Mouse (Mus musculus) forebrain, postnatal 0 days (tissue): ENCODE results near the gene Gm9958. TPM values are rescaled to one million over a fixed set of nuclear protein-coding genes. Genes with fewer than 3 reads are reported as not detected.
A peak's percentile ranks its signal among the peaks of the same experiment; 100 is the strongest.

Source experiments
- ATAC-seq: fragments of 200-750 bp; cut with Nextera tagmentation; 2 replicates; pipeline ENCODE4 v1.8.0; 2017; ENCODE audit warnings: mild to moderate bottlenecking, moderate library complexity
- DNase-seq: peaks from one replicate; pipeline ENCODE4 v3.0.0-alpha.2; 2015
- H3K27ac ChIP-seq: fragments of 300-500 bp; sonication (generic); 2 replicates; pipeline ENCODE4 v1.5.1; 2014; ENCODE audit warnings: low read depth, mild to moderate bottlenecking, antibody characterized with exemption, low read length, moderate library complexity, mixed read lengths
- H3K27me3 ChIP-seq: fragments of 300-500 bp; sonication (generic); 2 replicates; pipeline ENCODE4 v1.6.1; 2014; ENCODE audit warnings: mild to moderate bottlenecking, low read length, mixed read lengths; ENCODE audit not compliant: insufficient read depth
- H3K36me3 ChIP-seq: fragments of 300-500 bp; sonication (generic); 2 replicates; pipeline ENCODE4 v1.6.1; 2014; ENCODE audit warnings: mild to moderate bottlenecking, moderate library complexity; ENCODE audit not compliant: insufficient read depth
- H3K4me1 ChIP-seq: fragments of 300-500 bp; sonication (generic); 2 replicates; pipeline ENCODE4 v1.6.1; 2014; ENCODE audit warnings: antibody characterized with exemption; ENCODE audit not compliant: insufficient read depth
- H3K4me2 ChIP-seq: fragments of 300-500 bp; sonication (generic); 2 replicates; pipeline ENCODE4 v1.6.1; 2014; ENCODE audit warnings: low read depth, mild to moderate bottlenecking, moderate library complexity
- H3K4me3 ChIP-seq: fragments of 300-500 bp; sonication (generic); 2 replicates; pipeline ENCODE4 v1.5.1; 2014; ENCODE audit warnings: low read depth, low read length, mixed read lengths
- H3K9ac ChIP-seq: fragments of 300-500 bp; sonication (generic); 2 replicates; pipeline ENCODE4 v1.6.1; 2014; ENCODE audit warnings: mild to moderate bottlenecking
- H3K9me3 ChIP-seq: fragments of 300-500 bp; sonication (generic); 2 replicates; pipeline ENCODE4 v1.6.1; 2016; ENCODE audit warnings: low read length
- CTCF ChIP-seq: sonication (generic); IDR thresholded peaks from 2 replicates; pipeline ENCODE4 v1.5.1; 2016; ENCODE audit warnings: antibody characterized with exemption, control low read depth, low read depth
- WGBS: fragments of 180-500 bp; shearing (Covaris S2); extraction: QIAGEN DNeasy Blood & Tissue Kit; methylation state at CpG from one replicate; pipeline ENCODE4 v1.1.7; 2014; 5-methylcytosine and 5-hydroxymethylcytosine counted together
- polyA plus RNA-seq: library from polyadenylated mRNA; unstranded; fragments of >200 nt; fragmentation: Nextera tagmentation; extraction: Ambion mirVana; gene quantifications from 2 replicates; pipeline ENCODE4 v1.2.1, GENCODE M21; 2015
- total RNA-seq: library from RNA; depleted of rRNA; stranded (reverse); fragments of >200 nt; gene quantifications from 2 replicates; pipeline ENCODE4 v1.2.3, GENCODE M21; 2014; rRNA removed

Gene Gm9958
- total RNA-seq = 1.1 and 1.3 TPM in 2 replicates
- polyA plus RNA-seq = 1.8 and 2.5 TPM in 2 replicates

- Histone ChIP-seq H3K9ac (peak within 1 kb of the TSS; percentile 96), H3K27me3 (no peaks in the 10 kb centered on the region), H3K27ac (peak within 1 kb of the TSS; percentile 100), H3K4me2 (peak within 1 kb of the TSS; percentile 65), H3K9me3 (no peaks in the 10 kb centered on the region; the same call in 1 of the 2 replicates), H3K4me3 (peak within 1 kb of the TSS; percentile 97), H3K4me1 (peaks cover 11% of the 10 kb centered on the region), H3K36me3 (no peaks in the 10 kb centered on the region)
- ATAC-seq = no peak
- WGBS = 2% methylated on average over 7 of the region's 7 CpGs
- TF ChIP-seq CTCF = no peak
- no peak for DNase-seq
These were observed at the start of gene Gm9958 for GRCm38 (mm10) chr5:90367067-90367303. Gene Gm9958 (plus strand): TSS chr5:90367204.

- no peak overlapping the region for H3K9ac ChIP-seq
- 65% methylated on average over 1 of the region's 1 CpGs for WGBS
- H3K4me3 ChIP-seq = no peak overlapping the region
- DNase-seq (no peak), ATAC-seq (no peak)
- no peak overlapping the region for H3K4me2 ChIP-seq
- TF ChIP-seq CTCF = no peak
- no peaks in the 10 kb centered on the region for H3K9me3 ChIP-seq
- no peaks in the 10 kb centered on the region for H3K27me3 ChIP-seq
- H3K36me3 ChIP-seq = no peaks in the 10 kb centered on the region
- no peak overlapping the region for H3K27ac ChIP-seq
- H3K4me1 ChIP-seq = no peaks in the 10 kb centered on the region
These were observed 35.9 kb upstream of the Gm9958 start for GRCm38 (mm10) chr5:90331071-90331470.

GRCm38 (mm10) chr5:90332478-90332877 lies 34.5 kb upstream of the Gm9958 start:
- WGBS = 93% methylated on average over 2 of the region's 2 CpGs
- H3K4me2 ChIP-seq = no peak overlapping the region
- no peak for ATAC-seq

GRCm38 (mm10) chr5:90338177-90339091 lies 28.6 kb upstream of the Gm9958 start:
- peak overlapping the region; percentile 31; the same call in 1 of the 2 replicates for H3K9ac ChIP-seq
- WGBS = 14% methylated on average over 7 of the region's 7 CpGs

More at GRCm38 (mm10) chr5:90332478-90332877, 34.5 kb upstream of the Gm9958 start:
- no peaks in the 10 kb centered on the region for H3K27me3 ChIP-seq
- no peak for TF ChIP-seq CTCF
- DNase-seq = no peak
- no peaks in the 10 kb centered on the region for H3K36me3 ChIP-seq
- H3K9me3 ChIP-seq = no peaks in the 10 kb centered on the region
- no peak overlapping the region for H3K9ac ChIP-seq
- H3K4me1 ChIP-seq = no peaks in the 10 kb centered on the region
- no peak overlapping the region for H3K4me3 ChIP-seq
- H3K27ac ChIP-seq = no peak overlapping the region

GRCm38 (mm10) chr5:90339129-90339952 lies 27.7 kb upstream of the Gm9958 start:
- Histone ChIP-seq H3K4me3 (peak overlapping the region; percentile 48), H3K9me3 (no peaks in the 10 kb centered on the region), H3K4me1 (peaks cover 7% of the 10 kb centered on the region), H3K27ac (peak overlapping the region; percentile 77), H3K4me2 (peak overlapping the region; percentile 57), H3K9ac (peak overlapping the region; percentile 47), H3K36me3 (no peaks in the 10 kb centered on the region), H3K27me3 (no peaks in the 10 kb centered on the region)
- ATAC-seq (peak; percentile 100), DNase-seq (peak; percentile 90)
- no peak for TF ChIP-seq CTCF
- WGBS = 5% methylated on average over 5 of the region's 5 CpGs

More at GRCm38 (mm10) chr5:90338177-90339091, 28.6 kb upstream of the Gm9958 start:
- Histone ChIP-seq H3K4me2 (peak overlapping the region; percentile 57), H3K9me3 (no peaks in the 10 kb centered on the region), H3K27ac (peak overlapping the region; percentile 45; the same call in 1 of the 2 replicates), H3K4me3 (peak overlapping the region; percentile 27), H3K27me3 (no peaks in the 10 kb centered on the region), H3K36me3 (no peaks in the 10 kb centered on the region), H3K4me1 (peaks cover 7% of the 10 kb centered on the region)
- DNase-seq (peak; percentile 18), ATAC-seq (no peak)
- no peak for TF ChIP-seq CTCF

- peaks cover 7% of the 10 kb centered on the region for H3K4me1 ChIP-seq
- peak overlapping the region; percentile 48 for H3K4me3 ChIP-seq
- peak overlapping the region; percentile 57 for H3K4me2 ChIP-seq
- H3K27ac ChIP-seq = no peak overlapping the region
- ATAC-seq (peak; percentile 12; the same call in 1 of the 2 replicates), DNase-seq (no peak)
- TF ChIP-seq CTCF = no peak
- no peaks in the 10 kb centered on the region for H3K9me3 ChIP-seq
- H3K9ac ChIP-seq = peak overlapping the region; percentile 47; the same call in 1 of the 2 replicates
- H3K36me3 ChIP-seq = no peaks in the 10 kb centered on the region
- WGBS = 80% methylated on average over 1 of the region's 1 CpGs
- H3K27me3 ChIP-seq = no peaks in the 10 kb centered on the region
These were observed 27.1 kb upstream of the Gm9958 start for GRCm38 (mm10) chr5:90339953-90340343.

GRCm38 (mm10) chr5:90340847-90341246 lies 26.2 kb upstream of the Gm9958 start:
- no peak overlapping the region for H3K9ac ChIP-seq
- H3K4me2 ChIP-seq = no peak overlapping the region
- H3K27ac ChIP-seq = no peak overlapping the region

More at GRCm38 (mm10) chr5:90340847-90341246, 26.2 kb upstream of the Gm9958 start:
- ATAC-seq (no peak), DNase-seq (no peak)
- WGBS = 51% methylated on average over 4 of the region's 4 CpGs
- Histone ChIP-seq H3K4me1 (peaks cover 7% of the 10 kb centered on the region), H3K27me3 (no peaks in the 10 kb centered on the region), H3K4me3 (no peak overlapping the region), H3K9me3 (no peaks in the 10 kb centered on the region), H3K36me3 (no peaks in the 10 kb centered on the region)
- no peak for TF ChIP-seq CTCF
